Mouse (Mus musculus): ENCODE data around the gene Mdfi. TPM values are rescaled to one million over a fixed set of nuclear protein-coding genes. Genes with fewer than 3 reads are reported as not detected.

Mdfi gene
- 2.7 and 3.9 TPM in 2 replicates for polyA plus RNA-seq (2015; fragmentation: Nextera tagmentation; extraction: Ambion mirVana)

- H3K27me3 ChIP-seq (replicated peaks; ENCODE audit: control insufficient read depth, insufficient read depth, low read length): peaks cover 37% of the 10 kb centered on the region
- no peaks in the 10 kb centered on the region for H3K36me3 ChIP-seq (ENCODE audit: control insufficient read depth, insufficient read depth, low read length)
- H3K9me3 ChIP-seq (ENCODE audit: control insufficient read depth, low read length): no peaks in the 10 kb centered on the region
- H3K4me3 ChIP-seq (ENCODE audit: low read length): peak within 1 kb of the TSS; percentile 62
- peaks cover 19% of the 10 kb centered on the region for H3K4me1 ChIP-seq (ENCODE audit: control insufficient read depth, insufficient read depth, low read depth, low read length)
- 12% methylated on average over 18 of the region's 18 CpGs for whole genome bisulfite sequencing
- H3K4me2 ChIP-seq (ENCODE audit: low read length): peak within 1 kb of the TSS; percentile 97
- H3K27ac ChIP-seq (ENCODE audit: low read depth, low read length): no peak within 1 kb of the TSS
- peak within 1 kb of the TSS; percentile 27 for H3K9ac ChIP-seq (ENCODE audit: low read depth, low read length)
- no peak for ATAC-seq
Measured at GRCm38 (mm10) chr17:47834482-47834767, at the start of gene Mdfi. Gene Mdfi, minus strand, starts transcription at chr17:47834691.

DNA sequence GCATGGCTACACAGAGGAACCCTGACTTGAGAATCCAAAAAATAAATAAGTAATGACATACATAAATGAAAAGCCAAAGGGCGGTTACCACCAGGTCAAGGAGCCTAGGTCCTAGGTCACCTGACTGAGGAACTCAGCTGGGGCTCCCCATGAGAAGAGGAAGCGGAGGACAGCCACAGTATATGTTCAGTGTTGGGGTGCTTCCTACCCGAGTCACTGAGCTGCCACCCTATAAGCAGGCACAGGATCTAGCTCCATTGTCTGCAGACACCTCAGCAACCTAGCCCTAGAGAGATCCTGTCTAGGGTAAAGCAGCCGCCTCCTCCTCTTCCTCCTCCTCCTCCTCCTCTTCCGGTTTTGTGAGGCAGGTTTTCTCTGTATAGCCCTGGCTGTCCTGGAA lies 48.6 kb upstream of the Mdfi start:
- Histone ChIP-seq H3K9me3 (ENCODE audit: control insufficient read depth, low read length) (no peaks in the 10 kb centered on the region), H3K9ac (ENCODE audit: low read depth, low read length) (no peak overlapping the region), H3K4me1 (ENCODE audit: control insufficient read depth, insufficient read depth, low read depth, low read length) (peaks cover 28% of the 10 kb centered on the region), H3K27ac (ENCODE audit: low read depth, low read length) (no peak overlapping the region), H3K4me3 (ENCODE audit: low read length) (no peak overlapping the region), H3K36me3 (ENCODE audit: control insufficient read depth, insufficient read depth, low read length) (no peaks in the 10 kb centered on the region), H3K27me3 (replicated peaks; ENCODE audit: control insufficient read depth, insufficient read depth, low read length) (peaks cover 2% of the 10 kb centered on the region), H3K4me2 (ENCODE audit: low read length) (no peak overlapping the region)
- WGBS: 82% methylated on average over 5 of the region's 5 CpGs
- ATAC-seq: no peak

DNA sequence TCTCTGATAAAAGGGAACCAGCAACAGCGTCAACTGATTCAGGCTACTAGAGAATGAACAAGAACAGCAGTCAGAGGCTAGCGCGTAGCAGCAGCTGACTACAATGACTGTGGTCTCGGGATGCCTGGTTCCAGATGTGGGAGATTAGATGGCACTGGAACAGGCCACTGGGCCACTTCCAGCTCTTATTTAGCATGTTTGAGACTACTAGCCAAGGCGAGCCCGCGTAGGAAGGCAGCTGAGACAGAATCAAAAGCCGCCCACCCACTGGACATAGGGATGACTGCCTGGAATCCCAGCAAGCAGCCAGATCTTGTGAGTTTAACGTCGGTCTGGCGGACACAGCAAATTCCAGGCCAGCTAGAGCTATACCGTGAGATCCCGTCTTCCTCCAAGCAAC lies 46.8 kb upstream of the Mdfi start:
- Histone ChIP-seq H3K4me3 (ENCODE audit: low read length) (no peak overlapping the region), H3K4me1 (ENCODE audit: control insufficient read depth, insufficient read depth, low read depth, low read length) (peaks cover 24% of the 10 kb centered on the region), H3K27ac (ENCODE audit: low read depth, low read length) (no peak overlapping the region), H3K36me3 (ENCODE audit: control insufficient read depth, insufficient read depth, low read length) (no peaks in the 10 kb centered on the region), H3K9me3 (ENCODE audit: control insufficient read depth, low read length) (no peaks in the 10 kb centered on the region), H3K27me3 (replicated peaks; ENCODE audit: control insufficient read depth, insufficient read depth, low read length) (peaks cover 2% of the 10 kb centered on the region), H3K9ac (ENCODE audit: low read depth, low read length) (no peak overlapping the region), H3K4me2 (ENCODE audit: low read length) (no peak overlapping the region)
- 60% methylated on average over 13 of the region's 13 CpGs for WGBS
- ATAC-seq: no peak

DNA sequence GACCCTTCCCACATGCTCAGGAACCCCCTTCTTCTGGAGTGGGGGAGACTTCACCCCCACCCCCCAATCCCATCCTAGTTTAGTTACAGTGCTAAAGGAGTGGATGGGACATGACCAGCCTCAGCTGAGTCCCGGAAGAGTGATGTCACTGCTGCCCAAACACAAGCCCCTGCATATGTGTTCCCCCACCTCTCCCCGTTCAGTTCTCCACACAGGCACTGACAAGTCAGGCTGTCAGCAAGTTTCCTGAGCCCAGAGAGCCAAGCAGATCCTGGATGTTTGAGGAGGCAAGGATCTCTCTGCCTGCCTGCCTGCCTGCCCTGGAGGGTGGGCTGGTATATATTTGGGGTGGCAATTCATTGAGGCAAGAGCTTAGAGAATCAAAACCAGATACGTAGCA lies 44.7 kb upstream of the Mdfi start:
- H3K9me3 ChIP-seq (ENCODE audit: control insufficient read depth, low read length): no peaks in the 10 kb centered on the region
- ATAC-seq: peak; percentile 34
- peak overlapping the region; percentile 66 for H3K4me2 ChIP-seq (ENCODE audit: low read length)
- H3K9ac ChIP-seq (ENCODE audit: low read depth, low read length): peak overlapping the region; percentile 76
- peak overlapping the region; percentile 83; the same call in 1 of the 2 replicates for H3K27ac ChIP-seq (ENCODE audit: low read depth, low read length)
- WGBS: 15% methylated on average over 3 of the region's 3 CpGs
- 0 out of 2 replicates have a peak, but pooled peaks cover 6% of the 10 kb centered on the region for H3K36me3 ChIP-seq (ENCODE audit: control insufficient read depth, insufficient read depth, low read length)
- peak overlapping the region; percentile 46 for H3K4me3 ChIP-seq (ENCODE audit: low read length)
- peaks cover 25% of the 10 kb centered on the region for H3K4me1 ChIP-seq (ENCODE audit: control insufficient read depth, insufficient read depth, low read depth, low read length)
- H3K27me3 ChIP-seq (replicated peaks; ENCODE audit: control insufficient read depth, insufficient read depth, low read length): peaks cover 1% of the 10 kb centered on the region

DNA sequence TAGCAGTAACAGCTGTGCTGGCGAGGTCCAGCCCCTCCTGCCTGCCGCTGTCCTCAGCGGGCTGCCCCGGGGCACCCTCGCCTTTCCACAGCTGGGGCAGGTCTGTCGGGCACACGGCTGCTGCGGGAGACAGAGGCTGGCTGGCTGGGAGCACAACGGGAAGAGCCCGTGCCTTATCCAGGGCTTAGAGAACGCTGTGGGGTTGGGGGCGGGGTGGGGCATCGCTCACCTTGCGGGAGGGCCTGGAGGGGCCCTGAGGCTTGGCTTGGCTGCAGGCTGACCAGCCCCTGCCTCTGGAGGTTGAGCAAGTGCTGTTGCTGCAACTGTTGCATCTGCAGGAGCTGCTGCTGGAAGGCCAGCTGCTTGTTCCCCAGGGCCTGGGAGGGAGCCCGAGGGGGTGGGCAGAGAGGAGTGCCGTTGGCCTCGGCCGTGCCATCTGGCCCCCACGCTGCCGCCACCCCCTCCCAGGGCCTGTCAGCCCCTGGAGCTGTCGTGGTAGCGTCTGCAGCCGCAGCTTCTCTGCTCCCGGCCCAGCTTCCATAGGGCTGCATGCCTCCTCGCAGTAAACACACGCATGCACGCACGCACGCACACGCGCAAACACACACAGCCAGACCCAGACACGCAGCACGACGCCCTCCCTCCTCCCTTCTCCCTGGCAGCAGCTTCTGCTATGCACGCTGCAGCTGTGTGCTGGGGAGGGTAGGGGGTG lies 44.0 kb upstream of the Mdfi start:
- Histone ChIP-seq H3K9ac (ENCODE audit: low read depth, low read length) (peak overlapping the region; percentile 76), H3K4me3 (ENCODE audit: low read length) (peak overlapping the region; percentile 46), H3K27me3 (replicated peaks; ENCODE audit: control insufficient read depth, insufficient read depth, low read length) (no peaks in the 10 kb centered on the region; the same call in none of the 2 replicates), H3K4me2 (ENCODE audit: low read length) (peak overlapping the region; percentile 66), H3K27ac (ENCODE audit: low read depth, low read length) (peak overlapping the region; percentile 83), H3K9me3 (ENCODE audit: control insufficient read depth, low read length) (no peaks in the 10 kb centered on the region), H3K4me1 (ENCODE audit: control insufficient read depth, insufficient read depth, low read depth, low read length) (peaks cover 25% of the 10 kb centered on the region), H3K36me3 (ENCODE audit: control insufficient read depth, insufficient read depth, low read length) (0 out of 2 replicates have a peak, but pooled peaks cover 6% of the 10 kb centered on the region)
- WGBS: 7% methylated on average over 29 of the region's 35 CpGs
- ATAC-seq: peak; percentile 77

GRCm38 (mm10) chr17:47877715-47878377 lies 43.4 kb upstream of the Mdfi start:
- Histone ChIP-seq H3K4me2 (ENCODE audit: low read length) (peak overlapping the region; percentile 66), H3K4me1 (ENCODE audit: control insufficient read depth, insufficient read depth, low read depth, low read length) (peaks cover 30% of the 10 kb centered on the region)

DNA sequence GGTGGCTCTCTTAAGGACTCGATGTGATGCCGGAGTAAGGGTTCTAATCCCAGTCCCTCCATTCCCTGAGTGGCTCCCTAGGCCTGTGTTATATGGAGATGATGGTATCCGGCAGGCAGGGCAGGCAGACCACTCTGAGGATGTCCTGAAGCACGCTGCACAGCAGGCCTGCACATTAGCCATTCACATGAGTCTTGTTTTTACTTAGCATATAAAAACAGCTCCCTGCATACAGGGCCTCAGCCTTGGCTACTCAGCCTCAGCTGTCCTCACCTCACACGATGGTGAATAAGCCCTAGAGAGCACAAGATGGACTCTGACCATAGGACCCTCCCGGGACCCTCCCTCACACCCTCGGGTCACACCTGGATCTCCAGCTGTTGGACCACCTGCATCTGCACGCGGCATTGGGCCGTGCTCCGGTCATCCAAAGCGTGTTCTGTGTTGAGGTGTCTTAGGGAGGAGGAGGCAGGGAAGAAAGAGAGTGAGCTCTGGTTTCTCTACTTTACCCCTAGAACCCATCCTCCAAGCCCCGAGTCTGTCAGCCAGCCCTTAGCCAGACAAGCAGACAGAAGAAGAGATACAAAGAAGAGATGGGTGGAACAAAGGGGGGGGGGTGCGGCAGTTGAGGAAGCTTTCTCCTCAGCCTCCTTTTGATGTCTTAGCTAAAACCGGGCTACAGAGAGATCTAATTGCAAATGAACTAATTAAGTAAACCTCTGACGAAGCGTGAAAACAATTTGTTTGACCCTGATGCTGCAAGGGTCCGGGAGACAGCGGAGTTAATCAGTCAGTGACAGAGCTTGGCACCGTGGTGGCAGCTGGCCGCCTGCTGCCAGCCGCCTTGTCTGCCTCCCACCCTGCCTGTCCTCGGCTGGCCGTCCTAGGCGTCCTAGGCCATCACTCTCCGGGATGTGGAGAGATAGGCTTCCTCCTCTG lies 42.6 kb upstream of the Mdfi start:
- H3K9ac ChIP-seq (ENCODE audit: low read depth, low read length): peak overlapping the region; percentile 76
- H3K27ac ChIP-seq (ENCODE audit: low read depth, low read length): peak overlapping the region; percentile 83
- 0 out of 2 replicates have a peak, but pooled peaks cover 6% of the 10 kb centered on the region for H3K36me3 ChIP-seq (ENCODE audit: control insufficient read depth, insufficient read depth, low read length)
- peak overlapping the region; percentile 66 for H3K4me2 ChIP-seq (ENCODE audit: low read length)
- H3K9me3 ChIP-seq (ENCODE audit: control insufficient read depth, low read length): no peaks in the 10 kb centered on the region
- peak overlapping the region; percentile 46 for H3K4me3 ChIP-seq (ENCODE audit: low read length)
- WGBS: 13% methylated on average over 26 of the region's 26 CpGs
- peaks cover 38% of the 10 kb centered on the region for H3K4me1 ChIP-seq (ENCODE audit: control insufficient read depth, insufficient read depth, low read depth, low read length)
- no peaks in the 10 kb centered on the region; the same call in none of the 2 replicates for H3K27me3 ChIP-seq (replicated peaks; ENCODE audit: control insufficient read depth, insufficient read depth, low read length)
- ATAC-seq: peak; percentile 21; the same call in 1 of the 2 replicates

More at GRCm38 (mm10) chr17:47877715-47878377, 43.4 kb upstream of the Mdfi start:
- Histone ChIP-seq H3K9me3 (ENCODE audit: control insufficient read depth, low read length) (no peaks in the 10 kb centered on the region), H3K9ac (ENCODE audit: low read depth, low read length) (peak overlapping the region; percentile 76), H3K27me3 (replicated peaks; ENCODE audit: control insufficient read depth, insufficient read depth, low read length) (no peaks in the 10 kb centered on the region; the same call in none of the 2 replicates), H3K36me3 (ENCODE audit: control insufficient read depth, insufficient read depth, low read length) (0 out of 2 replicates have a peak, but pooled peaks cover 6% of the 10 kb centered on the region), H3K27ac (ENCODE audit: low read depth, low read length) (peak overlapping the region; percentile 83), H3K4me3 (ENCODE audit: low read length) (peak overlapping the region; percentile 46)
- 18% methylated on average over 10 of the region's 10 CpGs for WGBS
- peak; percentile 27 for ATAC-seq

GRCm38 (mm10) chr17:47873341-47873791 lies 38.9 kb upstream of the Mdfi start:
- H3K27ac ChIP-seq (ENCODE audit: low read depth, low read length): no peak overlapping the region
- peaks cover 26% of the 10 kb centered on the region for H3K4me1 ChIP-seq (ENCODE audit: control insufficient read depth, insufficient read depth, low read depth, low read length)
- H3K9ac ChIP-seq (ENCODE audit: low read depth, low read length): no peak overlapping the region
- WGBS: 14% methylated on average over 9 of the region's 9 CpGs
- peaks cover 2% of the 10 kb centered on the region; the same call in 1 of the 2 replicates for H3K27me3 ChIP-seq (replicated peaks; ENCODE audit: control insufficient read depth, insufficient read depth, low read length)
- no peak overlapping the region for H3K4me3 ChIP-seq (ENCODE audit: low read length)
- ATAC-seq: peak; percentile 25
- H3K9me3 ChIP-seq (ENCODE audit: control insufficient read depth, low read length): no peaks in the 10 kb centered on the region
- peak overlapping the region; percentile 38; the same call in 1 of the 2 replicates for H3K4me2 ChIP-seq (ENCODE audit: low read length)
- peaks cover 17% of the 10 kb centered on the region for H3K36me3 ChIP-seq (ENCODE audit: control insufficient read depth, insufficient read depth, low read length)

All from hindbrain, embryonic 16.5 days (tissue).